Mouse (Mus musculus): Measurements from ENCODE around the gene Txndc11. TPM values are rescaled to one million over a fixed set of nuclear protein-coding genes. Genes with fewer than 3 reads are reported as not detected.

Gene Txndc11
- polyA plus RNA-seq, 2 experiments: 8.9 to 13.4 TPM

- under 1% methylated on average over 71 of the region's 78 CpGs for WGBS (ENCODE audit: insufficient replicate concordance)
- DNase-seq (ENCODE audit: low read depth in 3 of 3, low spot score in 3 of 3) (peak; percentile 81 to 83 (median 82)), ATAC-seq (ENCODE audit: insufficient read depth) (peak; percentile 96)
- peaks cover 16% of the 10 kb centered on the region for H3K27me3 ChIP-seq (ENCODE audit: control insufficient read depth, insufficient read depth, low read length)
- H3K9ac ChIP-seq (replicated peaks): peak within 1 kb of the TSS; percentile 34
- peak within 1 kb of the TSS; percentile 86 for H3K4me2 ChIP-seq (ENCODE audit: low read depth)
- H3K36me3 ChIP-seq (replicated peaks; ENCODE audit: control insufficient read depth, insufficient read depth, low read depth): no peaks in the 10 kb centered on the region
- H3K9me3 ChIP-seq (ENCODE audit: control insufficient read depth, low read length): no peaks in the 10 kb centered on the region
- H3K4me1 ChIP-seq (replicated peaks; ENCODE audit: control insufficient read depth in 2 of 2, insufficient read depth in 2 of 2, low read length in 1 of 2): peaks cover 5 to 10% of the 10 kb centered on the region in 2 experiments; a peak in 3 of 4 replicates
- H3K4me3 ChIP-seq (ENCODE audit: insufficient read depth in 1 of 2, low read depth in 2 of 2, low read length in 2 of 2): peak within 1 kb of the TSS; percentile 57 to 64
- TF ChIP-seq EP300 (IDR thresholded peaks at IDR 0.05; ENCODE audit: low read depth) (no peak), CTCF (IDR thresholded peaks at IDR 0.05; ENCODE audit: low read depth) (no peak)
- no peak within 1 kb of the TSS for H3K27ac ChIP-seq
These were observed 68.2 kb downstream of the Txndc11 start, which contains the start of gene Litaf for GRCm38 (mm10) chr16:11066029-11066832. Gene Litaf, minus strand, starts transcription at chr16:11066157.

- H3K9ac ChIP-seq (replicated peaks): no peak overlapping the region
- H3K4me1 ChIP-seq (replicated peaks; ENCODE audit: control insufficient read depth in 2 of 2, insufficient read depth in 2 of 2, low read length in 1 of 2): peaks cover 5 to 10% of the 10 kb centered on the region in 2 experiments; a peak in 3 of 4 replicates
- peaks cover 16% of the 10 kb centered on the region for H3K27me3 ChIP-seq (ENCODE audit: control insufficient read depth, insufficient read depth, low read length)
- ATAC-seq (ENCODE audit: insufficient read depth) (no peak), DNase-seq (ENCODE audit: low read depth in 3 of 3, low spot score in 3 of 3) (no peak)
- H3K9me3 ChIP-seq (ENCODE audit: control insufficient read depth, low read length): no peaks in the 10 kb centered on the region
- no peaks in the 10 kb centered on the region for H3K36me3 ChIP-seq (replicated peaks; ENCODE audit: control insufficient read depth, insufficient read depth, low read depth)
- TF ChIP-seq EP300 (IDR thresholded peaks at IDR 0.05; ENCODE audit: low read depth) (no peak), CTCF (IDR thresholded peaks at IDR 0.05; ENCODE audit: low read depth) (no peak)
- 62% methylated on average over 5 of the region's 5 CpGs for WGBS (ENCODE audit: insufficient replicate concordance)
- H3K4me2 ChIP-seq (ENCODE audit: low read depth): peak overlapping the region; percentile 86
- no peak overlapping the region for H3K27ac ChIP-seq
- H3K4me3 ChIP-seq (ENCODE audit: insufficient read depth in 1 of 2, low read depth in 2 of 2, low read length in 2 of 2): no peak overlapping the region
These were observed 69.0 kb downstream of the Txndc11 start for GRCm38 (mm10) chr16:11065431-11065830.

GRCm38 (mm10) chr16:11064742-11065141 lies 69.7 kb downstream of the Txndc11 start:
- H3K4me3 ChIP-seq (ENCODE audit: insufficient read depth in 1 of 2, low read depth in 2 of 2, low read length in 2 of 2): no peak overlapping the region
- DNase-seq (ENCODE audit: low read depth in 3 of 3, low spot score in 3 of 3) (no peak), ATAC-seq (ENCODE audit: insufficient read depth) (no peak)
- no peak overlapping the region for H3K9ac ChIP-seq (replicated peaks)
- no peak overlapping the region for H3K4me2 ChIP-seq (ENCODE audit: low read depth)
- no peak overlapping the region for H3K27ac ChIP-seq
- peaks cover 16% of the 10 kb centered on the region for H3K27me3 ChIP-seq (ENCODE audit: control insufficient read depth, insufficient read depth, low read length)
- 65% methylated on average over 6 of the region's 6 CpGs for WGBS (ENCODE audit: insufficient replicate concordance)
- H3K36me3 ChIP-seq (replicated peaks; ENCODE audit: control insufficient read depth, insufficient read depth, low read depth): no peaks in the 10 kb centered on the region
- no peak for TF ChIP-seq CTCF (IDR thresholded peaks at IDR 0.05; ENCODE audit: low read depth)
- TF ChIP-seq EP300 (IDR thresholded peaks at IDR 0.05; ENCODE audit: low read depth): no peak
- peaks cover 5 to 7% of the 10 kb centered on the region in 2 experiments; a peak in 3 of 4 replicates for H3K4me1 ChIP-seq (replicated peaks; ENCODE audit: control insufficient read depth in 2 of 2, insufficient read depth in 2 of 2, low read length in 1 of 2)
- H3K9me3 ChIP-seq (ENCODE audit: control insufficient read depth, low read length): no peaks in the 10 kb centered on the region

GRCm38 (mm10) chr16:11064341-11064740 lies 70.1 kb downstream of the Txndc11 start:
- no peak overlapping the region for H3K9ac ChIP-seq (replicated peaks)
- no peak overlapping the region for H3K27ac ChIP-seq
- TF ChIP-seq EP300 (IDR thresholded peaks at IDR 0.05; ENCODE audit: low read depth): no peak
- TF ChIP-seq CTCF (IDR thresholded peaks at IDR 0.05; ENCODE audit: low read depth): no peak
- H3K9me3 ChIP-seq (ENCODE audit: control insufficient read depth, low read length): no peaks in the 10 kb centered on the region
- ATAC-seq (ENCODE audit: insufficient read depth) (no peak), DNase-seq (ENCODE audit: low read depth in 3 of 3, low spot score in 3 of 3) (no peak)
- no peak overlapping the region for H3K4me2 ChIP-seq (ENCODE audit: low read depth)
- peaks cover 4 to 5% of the 10 kb centered on the region in 2 experiments; a peak in 3 of 4 replicates for H3K4me1 ChIP-seq (replicated peaks; ENCODE audit: control insufficient read depth in 2 of 2, insufficient read depth in 2 of 2, low read length in 1 of 2)
- H3K27me3 ChIP-seq (ENCODE audit: control insufficient read depth, insufficient read depth, low read length): peaks cover 16% of the 10 kb centered on the region
- H3K4me3 ChIP-seq (ENCODE audit: insufficient read depth in 1 of 2, low read depth in 2 of 2, low read length in 2 of 2): no peak overlapping the region
- 64% methylated on average over 4 of the region's 4 CpGs for WGBS (ENCODE audit: insufficient replicate concordance)
- no peaks in the 10 kb centered on the region for H3K36me3 ChIP-seq (replicated peaks; ENCODE audit: control insufficient read depth, insufficient read depth, low read depth)

All from liver, embryonic 14.5 days (tissue).